Mouse (Mus musculus): Measurements from ENCODE around the gene Slc25a22. TPM values are rescaled to one million over a fixed set of nuclear protein-coding genes. Genes with fewer than 3 reads are reported as not detected.
"Not testable (repeated sequence)": the region's sequence is repeated elsewhere in the genome, so short reads cannot be mapped to it uniquely, and the experiment has no call there.

Gene Slc25a22
- polyA plus RNA-seq, 1 experiment from 2014 or later, result 121 TPM

GRCm38 (mm10) chr7:141456739-141457138, 19.0 kb upstream of the Slc25a22 start:
- peaks cover 13% of the 10 kb centered on the region for H3K4me1 ChIP-seq (ENCODE audit: control insufficient read depth, insufficient read depth, low read length)
- H3K4me2 ChIP-seq (ENCODE audit: low read length), result peak overlapping the region; percentile 74; the same call in 1 of the 2 replicates
- H3K9me3 ChIP-seq (replicated peaks; ENCODE audit: control insufficient read depth, low read length, poor library complexity, severe bottlenecking), result no peaks in the 10 kb centered on the region
- no peak for ATAC-seq
- H3K27ac ChIP-seq (ENCODE audit: low read length), result no peak overlapping the region
- H3K4me3 ChIP-seq (ENCODE audit: low read depth, low read length), result no peak overlapping the region
- H3K9ac ChIP-seq (ENCODE audit: low read depth, low read length), result no peak overlapping the region
- H3K36me3 ChIP-seq (ENCODE audit: control insufficient read depth, insufficient read depth, low read length), result peaks cover 8% of the 10 kb centered on the region
- 90% methylated on average over 6 of the region's 6 CpGs for WGBS
- H3K27me3 ChIP-seq (ENCODE audit: control insufficient read depth, insufficient read depth, low read depth, low read length), result peaks cover 19% of the 10 kb centered on the region

- H3K4me3 ChIP-seq (ENCODE audit: low read depth, low read length), result peak overlapping the region; percentile 76
- H3K4me2 ChIP-seq (ENCODE audit: low read length), result peak overlapping the region; percentile 74
- H3K27ac ChIP-seq (ENCODE audit: low read length), result peak overlapping the region; percentile 65
- ATAC-seq, result peak; percentile 25
- peaks cover 10% of the 10 kb centered on the region for H3K4me1 ChIP-seq (ENCODE audit: control insufficient read depth, insufficient read depth, low read length)
- WGBS, result 3% methylated on average over 23 of the region's 23 CpGs
- peak overlapping the region; percentile 78 for H3K9ac ChIP-seq (ENCODE audit: low read depth, low read length)
- peaks cover 9% of the 10 kb centered on the region for H3K27me3 ChIP-seq (ENCODE audit: control insufficient read depth, insufficient read depth, low read depth, low read length)
- H3K9me3 ChIP-seq (replicated peaks; ENCODE audit: control insufficient read depth, low read length, poor library complexity, severe bottlenecking), result no peaks in the 10 kb centered on the region
- H3K36me3 ChIP-seq (ENCODE audit: control insufficient read depth, insufficient read depth, low read length), result peaks cover 16% of the 10 kb centered on the region
Observed at GRCm38 (mm10) chr7:141455610-141456314, 18.1 kb upstream of the Slc25a22 start.

- WGBS, result under 1% methylated on average over 40 of the region's 45 CpGs
- Histone ChIP-seq H3K9me3 (replicated peaks; ENCODE audit: control insufficient read depth, low read length, poor library complexity, severe bottlenecking) (no peaks in the 10 kb centered on the region), H3K36me3 (ENCODE audit: control insufficient read depth, insufficient read depth, low read length) (peaks cover 17% of the 10 kb centered on the region), H3K27ac (ENCODE audit: low read length) (peak within 1 kb of the TSS; percentile 65), H3K4me3 (ENCODE audit: low read depth, low read length) (peak within 1 kb of the TSS; percentile 76), H3K9ac (ENCODE audit: low read depth, low read length) (peak within 1 kb of the TSS; percentile 78), H3K4me1 (ENCODE audit: control insufficient read depth, insufficient read depth, low read length) (peaks cover 10% of the 10 kb centered on the region), H3K27me3 (ENCODE audit: control insufficient read depth, insufficient read depth, low read depth, low read length) (peaks cover 2% of the 10 kb centered on the region), H3K4me2 (ENCODE audit: low read length) (peak within 1 kb of the TSS; percentile 74)
- peak; percentile 79 for ATAC-seq
Observed at GRCm38 (mm10) chr7:141454967-141455551, 17.4 kb upstream of the Slc25a22 start, which contains the start of gene Pnpla2. Gene Pnpla2 (plus strand): TSS chr7:141455198.

- no peaks in the 10 kb centered on the region for H3K27me3 ChIP-seq (ENCODE audit: control insufficient read depth, insufficient read depth, low read depth, low read length)
- H3K4me2 ChIP-seq (ENCODE audit: low read length), result no peak overlapping the region
- 83% methylated on average over 2 of the region's 2 CpGs for WGBS
- H3K4me3 ChIP-seq (ENCODE audit: low read depth, low read length), result no peak overlapping the region
- no peak overlapping the region for H3K9ac ChIP-seq (ENCODE audit: low read depth, low read length)
- H3K4me1 ChIP-seq (ENCODE audit: control insufficient read depth, insufficient read depth, low read length), result peaks cover 17% of the 10 kb centered on the region
- H3K27ac ChIP-seq (ENCODE audit: low read length), result no peak overlapping the region
- ATAC-seq, result no peak
- H3K36me3 ChIP-seq (ENCODE audit: control insufficient read depth, insufficient read depth, low read length), result peaks cover 16% of the 10 kb centered on the region
- no peaks in the 10 kb centered on the region for H3K9me3 ChIP-seq (replicated peaks; ENCODE audit: control insufficient read depth, low read length, poor library complexity, severe bottlenecking)
Observed at GRCm38 (mm10) chr7:141453636-141454035, 15.9 kb upstream of the Slc25a22 start.

GRCm38 (mm10) chr7:141451928-141452327, 14.2 kb upstream of the Slc25a22 start:
- H3K9ac ChIP-seq (ENCODE audit: low read depth, low read length), result no peak overlapping the region
- H3K4me2 ChIP-seq (ENCODE audit: low read length), result no peak overlapping the region
- ATAC-seq, result no peak
- H3K9me3 ChIP-seq (replicated peaks; ENCODE audit: control insufficient read depth, low read length, poor library complexity, severe bottlenecking), result no peaks in the 10 kb centered on the region
- no peaks in the 10 kb centered on the region for H3K27me3 ChIP-seq (ENCODE audit: control insufficient read depth, insufficient read depth, low read depth, low read length)
- H3K27ac ChIP-seq (ENCODE audit: low read length), result no peak overlapping the region
- peaks cover 14% of the 10 kb centered on the region; the same call in 1 of the 2 replicates for H3K36me3 ChIP-seq (ENCODE audit: control insufficient read depth, insufficient read depth, low read length)
- no peak overlapping the region for H3K4me3 ChIP-seq (ENCODE audit: low read depth, low read length)
- H3K4me1 ChIP-seq (ENCODE audit: control insufficient read depth, insufficient read depth, low read length), result peaks cover 23% of the 10 kb centered on the region

GRCm38 (mm10) chr7:141447110-141447991, 9.7 kb upstream of the Slc25a22 start, which contains the start of gene Rplp2:
Gene Rplp2 (plus strand): TSS chr7:141447370.
- peak; percentile 95 for ATAC-seq
- Histone ChIP-seq H3K4me2 (ENCODE audit: low read length) (peak within 1 kb of the TSS; percentile 68), H3K27ac (ENCODE audit: low read length) (peak within 1 kb of the TSS; percentile 97), H3K27me3 (ENCODE audit: control insufficient read depth, insufficient read depth, low read depth, low read length) (no peaks in the 10 kb centered on the region), H3K4me3 (ENCODE audit: low read depth, low read length) (peak within 1 kb of the TSS; percentile 87), H3K9ac (ENCODE audit: low read depth, low read length) (peak within 1 kb of the TSS; percentile 85), H3K9me3 (replicated peaks; ENCODE audit: control insufficient read depth, low read length, poor library complexity, severe bottlenecking) (no peaks in the 10 kb centered on the region), H3K36me3 (ENCODE audit: control insufficient read depth, insufficient read depth, low read length) (peaks cover 14% of the 10 kb centered on the region; the same call in 1 of the 2 replicates), H3K4me1 (ENCODE audit: control insufficient read depth, insufficient read depth, low read length) (peaks cover 13% of the 10 kb centered on the region)
- WGBS, result under 1% methylated on average over 63 of the region's 63 CpGs

GRCm38 (mm10) chr7:141446374-141446773, 8.7 kb upstream of the Slc25a22 start:
- ATAC-seq; H3K36me3 ChIP-seq (ENCODE audit: control insufficient read depth, insufficient read depth, low read length); H3K9ac ChIP-seq (ENCODE audit: low read depth, low read length); H3K4me3 ChIP-seq (ENCODE audit: low read depth, low read length); H3K27me3 ChIP-seq (ENCODE audit: control insufficient read depth, insufficient read depth, low read depth, low read length); H3K9me3 ChIP-seq (replicated peaks; ENCODE audit: control insufficient read depth, low read length, poor library complexity, severe bottlenecking); H3K27ac ChIP-seq (ENCODE audit: low read length): not testable (repeated sequence)
- Histone ChIP-seq H3K4me2 (ENCODE audit: low read length) (peak overlapping the region; percentile 60), H3K4me1 (ENCODE audit: control insufficient read depth, insufficient read depth, low read length) (peaks cover 13% of the 10 kb centered on the region)
- 73% methylated on average over 3 of the region's 3 CpGs for WGBS

GRCm38 (mm10) chr7:141443828-141444237, 6.1 kb upstream of the Slc25a22 start, which contains the start of gene Pidd1:
Gene Pidd1 (minus strand): TSS chr7:141444025.
- no peaks in the 10 kb centered on the region for H3K9me3 ChIP-seq (replicated peaks; ENCODE audit: control insufficient read depth, low read length, poor library complexity, severe bottlenecking)
- H3K9ac ChIP-seq (ENCODE audit: low read depth, low read length), result peak within 1 kb of the TSS; percentile 50
- H3K27me3 ChIP-seq (ENCODE audit: control insufficient read depth, insufficient read depth, low read depth, low read length), result no peaks in the 10 kb centered on the region
- no peak for ATAC-seq
- peak within 1 kb of the TSS; percentile 50 for H3K4me2 ChIP-seq (ENCODE audit: low read length)
- H3K4me1 ChIP-seq (ENCODE audit: control insufficient read depth, insufficient read depth, low read length), result peaks cover 7% of the 10 kb centered on the region
- H3K4me3 ChIP-seq (ENCODE audit: low read depth, low read length), result peak within 1 kb of the TSS; percentile 32
- H3K27ac ChIP-seq (ENCODE audit: low read length), result no peak within 1 kb of the TSS
- WGBS, result under 1% methylated on average over 25 of the region's 25 CpGs
- no peaks in the 10 kb centered on the region; the same call in 1 of the 2 replicates for H3K36me3 ChIP-seq (ENCODE audit: control insufficient read depth, insufficient read depth, low read length)

Data from midbrain, embryonic 16.5 days (tissue).